Mouse (Mus musculus) spleen, postnatal 14 days (tissue): ENCODE measurements around the gene Srgap3.

ENCODE experiments used
- DNase-seq, 2 experiments: peaks; one replicate each; pipeline ENCODE4 v3.0.0; 2021 to 2022; ENCODE audit warnings: low spot score in 2 of 2

Srgap3 gene

DNA sequence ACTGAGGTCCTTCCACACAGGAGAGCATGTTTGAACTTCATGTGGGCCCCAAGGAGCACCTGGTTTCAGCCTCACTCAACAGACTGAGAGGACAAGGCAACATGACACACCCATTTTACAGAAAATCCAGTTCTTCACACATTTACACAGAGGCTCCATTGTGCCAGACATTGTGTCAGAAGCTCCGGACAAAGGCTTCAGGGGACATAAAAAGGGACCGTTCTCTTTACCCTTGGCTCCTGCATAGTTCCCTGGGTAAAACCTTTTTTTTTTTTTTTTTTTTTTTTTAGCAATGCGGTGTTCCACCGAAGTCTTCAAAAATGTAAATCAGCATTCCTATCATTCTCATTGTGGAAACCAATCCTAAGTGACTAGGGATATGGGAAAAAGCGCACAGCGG lies 131.5 kb downstream of the Srgap3 start:
- DNase-seq = no peak

DNA sequence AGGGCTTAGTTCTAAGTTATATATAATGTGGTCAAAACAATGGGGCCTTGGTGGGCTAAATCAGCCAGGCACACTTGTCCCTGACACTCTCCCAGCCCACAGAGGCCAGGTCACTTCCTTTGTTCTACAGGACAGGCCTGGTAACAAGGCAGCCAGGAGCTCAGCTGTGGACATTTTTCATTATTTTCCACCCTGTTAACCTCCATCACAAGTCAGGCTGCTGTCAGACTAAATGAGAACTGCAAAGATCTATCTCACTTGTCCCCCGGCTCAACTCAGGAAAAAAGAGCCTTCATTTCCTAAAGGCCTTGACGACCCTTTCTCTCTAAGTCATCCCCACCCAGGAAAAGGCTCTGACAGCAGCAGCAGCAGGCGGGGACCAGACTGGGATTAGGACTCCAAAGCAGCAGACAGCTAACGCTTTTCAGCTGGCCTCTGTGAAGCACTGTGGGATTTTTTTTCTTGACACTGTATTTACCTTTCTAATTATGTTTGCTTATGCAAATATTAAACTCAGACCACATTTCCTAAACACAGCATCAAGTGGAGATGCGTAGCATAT lies 132.5 kb downstream of the Srgap3 start:
- DNase-seq = no peak

DNA sequence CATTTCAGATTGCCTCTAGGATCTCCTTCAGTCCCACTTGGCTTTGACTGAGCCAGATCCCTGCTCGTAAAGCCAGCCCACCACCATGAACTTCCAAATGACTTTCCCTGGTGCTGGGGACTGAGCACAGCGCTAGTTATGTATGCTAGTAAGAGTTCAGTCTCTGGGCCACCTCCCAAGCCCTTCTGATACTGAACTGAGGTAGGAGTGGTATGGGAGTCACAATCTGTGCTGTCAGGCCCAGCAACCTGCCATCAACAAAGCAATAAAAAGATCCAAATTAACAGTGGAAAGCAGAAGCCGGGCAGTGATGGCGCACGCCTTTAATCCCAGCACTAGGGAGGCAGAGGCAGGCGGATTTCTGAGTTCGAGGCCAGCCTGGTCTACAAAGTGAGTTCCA lies 134.2 kb downstream of the Srgap3 start:
- no peak for DNase-seq

DNA sequence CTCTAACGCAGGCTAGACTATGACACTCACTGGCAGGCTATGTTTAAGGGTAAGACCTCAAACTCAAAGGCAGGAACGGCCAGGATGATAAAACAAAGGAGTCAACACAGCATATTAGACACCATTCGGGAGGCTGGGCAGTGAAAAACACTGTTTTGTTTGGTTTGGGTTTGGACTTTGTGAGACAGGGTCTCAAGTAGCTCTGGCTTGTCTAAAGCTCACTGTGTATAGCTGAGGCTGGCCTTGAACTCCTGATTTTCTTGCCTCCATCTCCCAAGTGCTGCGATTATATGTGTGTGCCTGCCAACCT lies 136.6 kb downstream of the Srgap3 start:
- no peak for DNase-seq

DNA sequence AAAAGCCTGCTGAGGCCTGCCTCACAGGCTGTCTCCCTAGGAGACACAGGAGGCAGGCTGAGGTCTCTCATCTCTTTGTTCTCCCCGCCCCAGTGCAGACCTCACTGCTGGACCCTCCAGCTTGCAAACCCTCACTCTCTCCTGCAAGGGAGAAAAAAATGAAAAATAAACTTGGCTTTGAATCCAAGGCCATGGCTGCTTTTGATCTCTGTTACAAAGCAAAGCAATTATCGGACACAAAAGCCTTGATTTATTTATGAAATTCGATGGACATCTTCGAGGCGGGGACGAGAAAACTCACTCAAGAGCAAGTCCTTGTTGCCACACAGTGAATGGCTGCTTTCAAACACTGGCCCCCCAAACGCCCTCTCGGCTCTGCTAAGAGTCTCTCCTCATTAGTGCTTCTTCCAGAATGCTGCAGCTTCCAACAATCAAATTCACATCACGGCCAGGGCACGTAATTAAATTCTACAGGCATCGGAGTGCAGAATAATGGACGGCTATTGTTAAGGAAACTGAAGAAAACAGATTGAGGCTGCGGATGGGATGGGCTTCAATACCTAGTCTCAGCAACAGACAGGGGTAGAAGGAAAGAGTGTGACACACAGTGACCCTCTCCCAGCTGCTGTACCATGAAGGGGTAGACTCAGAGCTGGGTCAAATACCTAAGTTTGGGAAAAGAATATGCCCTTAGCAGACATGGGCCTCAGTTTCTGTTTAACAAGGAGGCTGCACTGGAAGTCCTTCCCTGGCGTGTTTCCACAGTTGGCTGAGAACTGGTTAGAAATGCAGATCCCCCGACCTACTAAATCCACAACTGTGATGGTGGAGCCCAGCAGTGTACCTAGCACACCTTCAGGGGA lies 137.2 kb downstream of the Srgap3 start:
- DNase-seq = no peak

DNA sequence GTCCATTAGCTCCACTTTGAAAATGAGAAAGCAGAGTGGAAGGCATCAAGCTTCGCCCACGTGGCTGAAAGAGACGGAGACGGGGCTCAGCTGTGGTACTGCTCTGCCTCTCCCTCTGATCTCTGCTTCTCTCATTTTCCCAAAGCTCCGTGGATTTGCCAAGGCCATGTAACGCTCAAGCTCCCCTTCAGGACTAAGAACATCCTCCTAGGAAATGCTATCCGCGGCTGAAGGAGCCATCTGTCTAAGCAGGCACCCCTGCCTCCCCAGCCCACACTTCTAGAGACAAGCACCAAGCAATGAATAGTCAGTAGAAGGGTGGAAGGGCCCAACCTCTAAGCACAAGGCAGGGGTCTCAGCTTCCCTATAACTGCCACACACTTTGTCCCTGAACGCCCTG lies 138.3 kb downstream of the Srgap3 start:
- no peak for DNase-seq

DNA sequence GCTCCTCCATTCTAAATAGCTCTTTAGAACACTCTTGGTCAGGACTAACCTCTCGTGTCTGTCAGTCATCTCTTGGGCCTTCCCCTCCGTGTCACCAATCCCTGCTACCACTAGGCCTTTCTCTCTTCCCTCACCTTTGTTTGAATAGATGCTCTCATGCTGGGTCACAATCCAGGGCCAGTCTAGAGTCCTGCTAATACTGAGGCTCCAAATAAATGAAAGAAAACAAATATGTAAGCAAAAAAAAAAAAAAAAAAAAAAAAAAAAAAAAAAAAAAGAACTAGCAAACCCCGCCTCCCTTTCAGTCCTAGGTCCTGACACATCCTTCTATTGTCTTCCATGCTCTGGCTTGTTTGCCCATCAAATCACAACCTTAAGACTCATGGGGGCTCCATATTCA lies 145.1 kb downstream of the Srgap3 start:
- no peak for DNase-seq

DNA sequence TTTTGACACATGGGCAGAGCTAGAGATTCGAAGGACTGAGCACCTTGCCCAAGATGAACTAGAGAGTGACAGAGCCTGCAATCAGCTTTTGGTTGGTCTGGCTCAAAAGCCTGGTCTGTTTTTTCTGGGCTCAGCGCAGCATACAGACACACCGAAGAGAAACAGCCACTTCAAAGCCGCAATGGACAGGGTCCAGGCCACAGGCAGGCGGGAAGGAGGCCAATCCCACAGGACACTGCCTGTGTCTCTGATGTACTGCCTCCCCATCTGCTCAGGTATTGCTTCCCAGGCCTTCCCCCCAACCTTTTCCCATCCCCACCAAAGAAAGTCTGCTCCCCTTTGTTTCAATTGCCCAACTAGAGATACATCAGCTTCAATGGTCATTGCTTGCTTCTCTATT lies 148.7 kb downstream of the Srgap3 start:
- no peak for DNase-seq

DNA sequence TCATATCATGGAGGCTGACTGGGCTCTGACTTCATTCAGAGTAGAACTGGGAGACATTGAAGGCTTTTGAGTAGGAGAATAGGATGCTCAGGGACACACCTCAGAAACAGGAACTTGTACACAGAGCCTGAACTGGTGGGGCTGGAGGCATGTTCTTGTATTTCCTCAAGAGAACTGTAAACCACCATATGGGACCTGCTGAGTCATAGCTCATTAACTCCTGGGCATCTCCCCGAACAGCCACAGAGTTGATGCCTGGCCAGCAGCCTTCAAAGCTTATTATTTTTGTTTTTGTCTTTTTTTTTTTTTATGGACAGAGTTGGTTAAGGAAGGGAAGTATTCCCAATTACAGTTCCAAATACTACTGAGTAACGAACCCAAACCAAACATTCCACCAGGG lies 150.5 kb downstream of the Srgap3 start:
- no peak for DNase-seq

DNA sequence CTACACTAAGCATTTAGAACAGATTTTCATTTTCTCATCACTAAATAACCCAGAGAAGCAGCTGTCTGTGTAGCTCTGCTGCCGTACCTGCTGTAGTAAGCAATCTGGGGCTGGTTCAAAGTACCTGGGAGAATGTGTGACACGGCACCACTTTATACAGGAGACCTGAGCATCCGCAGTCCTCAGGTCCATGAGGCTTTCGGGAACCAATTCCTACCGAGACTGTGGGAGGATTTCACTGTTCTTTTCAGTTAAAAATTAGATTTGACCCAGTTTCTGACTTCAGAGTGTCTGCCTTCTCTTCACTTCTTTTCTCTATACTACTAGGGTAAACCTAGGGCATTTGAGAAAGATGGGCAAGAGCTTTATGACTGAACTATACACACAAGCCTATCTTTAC lies 153.2 kb downstream of the Srgap3 start:
- DNase-seq = no peak

DNA sequence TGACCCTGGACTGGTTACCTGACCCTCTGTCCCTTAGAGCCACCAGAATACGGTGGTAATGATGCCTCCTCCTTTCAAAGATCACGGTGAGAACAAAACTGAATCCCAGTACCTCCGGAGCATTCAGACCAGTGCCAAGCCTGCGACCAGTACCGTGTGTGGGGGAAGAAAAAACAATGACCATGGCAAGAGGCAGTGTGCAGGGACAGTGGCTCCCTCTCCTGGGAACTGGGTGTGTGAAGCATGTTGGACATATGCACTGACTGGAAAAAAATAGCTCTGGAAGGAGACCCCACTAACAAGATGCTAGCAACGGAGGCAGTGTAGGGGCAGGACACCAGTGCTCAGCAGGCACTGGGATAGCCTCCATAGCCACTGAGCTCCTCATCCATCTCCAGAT lies 157.2 kb downstream of the Srgap3 start:
- DNase-seq = no peak

DNA sequence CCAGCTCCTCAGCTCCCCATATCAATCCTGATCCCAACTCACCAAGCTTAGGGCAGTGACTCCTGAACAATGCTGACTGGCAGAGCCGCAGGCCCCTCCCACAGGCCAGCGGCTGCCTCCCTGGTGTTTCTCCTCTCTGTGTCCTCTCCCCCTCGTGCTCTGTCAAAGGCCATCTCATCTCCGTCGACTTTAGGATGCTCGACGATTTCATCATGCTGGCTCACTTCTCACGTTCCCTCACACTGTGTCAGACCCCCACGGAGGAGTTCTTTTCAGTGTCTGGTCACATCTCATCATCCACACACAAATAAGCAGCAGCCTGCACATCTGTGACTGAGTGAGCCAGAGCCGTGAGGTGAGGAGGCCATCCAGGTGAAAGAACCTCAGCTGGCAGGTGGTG lies 158.4 kb downstream of the Srgap3 start:
- no peak for DNase-seq

DNA sequence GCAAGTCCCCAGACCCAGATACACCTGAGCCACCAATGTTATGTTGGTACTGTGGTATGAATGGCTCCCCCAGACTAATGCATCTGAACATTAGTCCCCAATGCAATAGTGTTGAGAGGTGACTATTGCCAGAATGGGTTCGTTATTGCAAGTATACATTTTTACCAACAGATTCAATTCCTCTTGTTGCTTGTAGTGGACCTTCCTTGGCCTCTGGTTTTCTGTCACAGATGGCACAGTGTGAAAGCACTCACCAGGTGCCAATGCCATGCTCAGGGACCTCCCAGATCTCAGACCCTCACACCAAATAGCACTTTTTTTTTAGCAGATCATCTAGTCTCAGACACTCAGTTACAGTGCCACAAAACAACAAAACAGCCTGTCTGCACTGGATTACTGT lies 158.9 kb downstream of the Srgap3 start:
- no peak for DNase-seq

DNA sequence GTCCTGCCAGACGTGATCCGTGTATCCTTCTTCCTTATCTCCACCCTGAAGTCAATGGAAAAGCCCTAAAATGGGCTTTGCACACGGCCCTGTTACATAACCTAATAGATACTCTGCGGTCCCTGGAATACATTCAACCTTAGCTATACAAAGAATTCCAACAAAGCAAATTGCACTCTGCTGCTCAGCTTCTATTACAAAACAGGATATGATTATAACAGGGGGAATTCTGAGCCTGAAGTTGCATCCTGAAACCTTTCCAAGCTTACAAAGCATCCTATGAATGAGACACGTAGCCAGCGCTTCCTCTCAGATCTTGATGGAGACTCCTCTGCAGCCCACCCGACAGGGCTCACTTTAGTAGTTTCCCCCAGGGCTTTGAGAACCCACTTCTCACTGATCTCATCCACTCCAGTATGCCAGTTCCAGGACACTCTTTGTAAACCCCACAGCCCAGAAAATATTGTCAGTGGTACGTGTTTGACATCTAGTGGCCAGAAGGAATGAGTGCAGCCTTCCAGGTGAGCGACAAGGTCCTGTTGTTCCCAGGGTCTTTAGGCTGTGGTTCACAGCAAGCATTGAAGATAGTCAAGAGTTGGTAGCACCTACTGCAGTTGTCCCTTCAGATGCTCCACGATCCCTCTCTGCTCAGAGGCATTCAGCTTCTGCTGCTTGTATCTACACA lies 165.5 kb downstream of the Srgap3 start:
- DNase-seq = no peak

DNA sequence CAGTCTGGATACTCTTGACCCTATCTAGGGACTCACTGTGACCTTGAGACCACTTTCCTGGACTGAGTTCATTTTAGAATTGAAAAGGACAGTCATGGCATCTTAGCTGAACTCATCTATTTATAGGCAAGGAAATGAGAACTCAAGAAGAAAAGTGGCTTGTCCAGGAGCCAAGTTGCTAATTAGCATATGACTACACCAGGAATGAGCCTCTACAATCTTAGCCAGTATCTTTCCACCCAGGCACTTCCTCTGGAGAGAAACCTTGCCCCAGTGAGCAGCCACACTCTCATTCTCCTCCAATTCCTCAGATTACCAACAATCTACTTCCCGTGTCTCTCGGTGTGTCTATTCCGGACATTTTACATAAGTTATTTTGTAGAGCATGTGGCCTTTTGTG lies 168.9 kb downstream of the Srgap3 start:
- DNase-seq = no peak

DNA sequence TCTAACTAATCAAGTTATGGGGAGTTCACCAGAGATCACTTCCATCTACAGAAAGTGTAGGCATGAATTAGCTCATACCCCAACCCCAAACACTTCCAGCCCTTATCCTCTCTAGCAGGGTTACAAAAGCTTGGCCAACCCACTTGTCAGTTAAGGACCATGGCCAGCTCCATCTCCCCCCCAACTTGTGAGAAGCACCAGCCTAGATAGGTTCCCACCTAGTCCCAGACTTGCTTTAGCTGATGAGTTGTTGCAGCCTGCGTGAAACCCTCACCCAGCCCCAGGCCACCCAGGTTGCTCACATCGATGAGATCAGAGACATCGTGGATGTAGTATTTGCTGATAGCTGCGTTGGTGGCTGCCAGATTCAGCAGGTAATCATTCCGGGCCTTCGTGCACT lies 170.3 kb downstream of the Srgap3 start:
- no peak for DNase-seq

DNA sequence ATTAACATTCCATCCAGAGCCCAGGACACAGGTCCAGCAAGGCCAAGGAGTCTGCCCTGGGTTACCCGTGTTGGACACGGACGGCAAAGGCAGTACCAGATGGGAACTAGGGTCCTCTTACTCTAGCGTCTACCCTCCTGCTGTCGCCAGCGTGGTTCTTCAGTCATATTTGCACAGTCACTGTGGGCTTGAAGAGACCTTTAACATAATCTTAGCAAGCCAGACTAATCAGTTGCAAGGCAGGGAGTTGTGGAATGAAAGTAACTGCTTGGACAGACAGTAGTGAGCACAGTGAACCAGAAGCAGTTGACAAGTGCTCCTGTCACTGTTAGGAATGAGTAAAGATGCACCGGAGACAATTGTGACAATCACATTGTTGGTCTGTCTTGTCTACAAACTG lies 173.3 kb downstream of the Srgap3 start:
- DNase-seq = no peak

DNA sequence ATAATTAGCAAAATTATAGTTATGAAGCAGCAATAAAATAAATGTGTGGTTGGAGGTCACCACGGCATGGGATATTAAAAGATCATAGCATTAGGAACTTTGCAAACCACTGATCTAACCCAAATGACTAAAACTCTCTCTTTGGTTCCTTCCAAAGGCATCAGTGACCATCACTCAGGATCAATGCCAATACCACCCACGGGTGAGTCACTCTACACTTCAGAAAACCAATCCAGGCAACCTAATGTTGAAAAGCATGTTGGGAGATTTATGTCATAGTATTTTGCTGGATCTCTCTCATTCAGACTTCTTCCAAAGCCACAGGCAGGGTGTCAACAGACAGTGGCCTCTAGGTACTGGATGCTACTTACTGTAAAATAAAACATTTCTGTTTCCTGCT lies 176.1 kb downstream of the Srgap3 start:
- no peak for DNase-seq

DNA sequence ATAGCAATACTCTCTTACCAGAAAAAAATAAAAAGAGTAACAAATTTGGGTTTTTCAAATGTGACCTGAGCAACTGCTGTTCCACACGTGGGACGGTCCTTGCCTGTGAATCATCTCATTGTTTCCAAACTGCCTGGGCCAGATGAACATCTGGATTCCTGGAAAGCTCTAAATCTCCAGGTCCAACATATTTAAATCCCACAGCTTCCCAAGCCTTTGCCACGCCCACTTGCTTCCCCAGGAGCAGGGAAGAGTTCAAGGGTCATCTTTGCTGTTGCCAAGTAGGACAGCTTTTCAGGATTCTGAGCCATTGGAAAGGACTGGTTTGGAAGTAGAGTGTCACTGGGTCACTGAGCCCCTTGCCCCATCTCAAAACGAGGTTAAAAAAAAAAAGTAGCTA lies 188.5 kb downstream of the Srgap3 start:
- DNase-seq = no peak

DNA sequence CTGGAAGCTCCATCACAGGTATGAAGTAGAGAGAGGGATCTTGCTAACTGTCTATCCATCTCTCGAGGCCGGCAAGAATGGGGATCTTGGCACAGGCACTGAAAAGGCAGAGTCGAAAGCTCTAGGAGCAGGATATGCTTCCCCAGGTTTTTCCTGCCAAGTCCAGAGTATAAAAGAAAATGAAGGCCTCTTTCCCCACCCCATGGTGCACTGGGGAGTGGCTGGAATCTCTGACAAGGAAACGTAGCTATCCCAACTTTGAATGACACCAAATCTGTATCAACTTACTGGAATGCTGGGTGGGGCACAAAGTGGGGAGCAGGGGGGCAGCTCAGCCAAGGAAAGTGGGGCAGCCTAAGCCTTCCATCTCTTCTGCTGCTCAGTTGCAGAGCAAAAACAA lies 190.2 kb downstream of the Srgap3 start:
- DNase-seq = no peak

DNA sequence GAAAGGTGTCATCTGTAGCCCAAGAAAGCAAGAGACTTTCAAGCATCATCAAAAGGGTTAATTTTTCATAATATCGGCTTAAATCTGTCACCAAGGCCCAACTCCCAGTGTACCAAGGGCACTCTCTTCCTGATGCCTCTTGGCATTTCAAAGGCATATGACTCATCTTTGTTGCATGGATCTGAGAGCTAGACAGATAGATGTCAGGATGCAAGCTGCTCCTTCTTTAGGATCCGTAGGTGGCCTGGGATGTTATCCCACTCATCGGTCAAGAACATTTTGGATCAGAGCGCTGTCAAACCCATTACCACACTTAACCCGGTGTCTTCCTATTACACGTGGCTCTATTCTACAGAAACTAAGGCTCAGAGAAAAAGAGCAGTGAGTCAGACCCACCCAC lies 192.1 kb downstream of the Srgap3 start:
- DNase-seq = no peak

DNA sequence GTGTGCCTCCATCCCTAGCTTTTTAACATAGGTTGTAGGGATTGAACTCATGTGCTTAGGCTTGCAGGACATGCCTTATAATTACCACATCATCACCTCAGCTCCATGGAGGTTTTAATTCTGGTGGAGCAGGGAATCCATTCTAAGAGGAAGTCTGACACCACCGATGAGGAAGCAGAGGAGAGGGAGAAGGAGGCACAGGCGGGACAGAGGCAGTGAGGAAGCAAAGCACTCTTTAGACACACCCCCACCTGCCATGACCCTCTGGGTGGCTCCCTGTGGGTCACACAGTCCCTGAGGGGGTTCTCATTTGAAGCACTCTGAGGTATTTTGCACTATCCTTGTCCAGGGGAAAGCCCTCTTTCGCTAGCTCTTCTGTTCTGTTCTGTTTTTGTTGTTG lies 194.5 kb downstream of the Srgap3 start:
- DNase-seq = no peak

DNA sequence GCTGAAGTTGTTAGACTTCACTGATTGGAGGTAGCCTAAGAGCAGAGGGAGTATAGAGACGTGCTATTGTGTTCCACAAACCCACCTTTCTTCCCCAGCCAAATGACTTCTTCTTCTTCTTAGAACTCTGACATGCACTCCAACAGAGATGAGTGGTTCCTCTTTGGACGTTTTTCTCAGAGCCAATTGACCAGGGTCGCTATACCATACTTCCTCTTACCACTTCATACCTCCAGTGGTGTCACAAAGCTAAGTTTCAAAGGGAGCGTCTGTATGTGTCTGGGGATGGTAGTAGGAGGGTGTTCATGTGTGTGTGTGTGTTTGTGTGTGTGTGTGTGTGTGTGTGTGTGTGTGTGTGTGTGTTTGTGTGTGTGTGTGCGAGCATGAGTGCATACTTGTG lies 195.1 kb downstream of the Srgap3 start:
- no peak for DNase-seq
